Mouse (Mus musculus) limb, embryonic 14.5 days (tissue): ENCODE results near the gene St6galnac5. TPM values are rescaled to one million over a fixed set of nuclear protein-coding genes. Genes with fewer than 3 reads are reported as not detected.

Experiments
- ATAC-seq: fragments of 200-750 bp; cut with Nextera tagmentation; 2 replicates; pipeline ENCODE4 v1.8.0; 2017; ENCODE audit warnings: low read depth, moderate number of reproducible peaks, moderate TSS enrichment; ENCODE audit not compliant: low FRiP score
- DNase-seq: peaks from one replicate; pipeline ENCODE4 v3.0.0-alpha.2; 2015; ENCODE audit warnings: low spot score
- H3K27ac ChIP-seq: fragments of 300-500 bp; sonication (generic); replicated peaks from 2 replicates; pipeline ENCODE4 v1.5.1; 2014; ENCODE audit warnings: low read depth, mild to moderate bottlenecking, low read length, moderate library complexity, mixed read lengths
- H3K27me3 ChIP-seq: fragments of 300-500 bp; sonication (generic); 2 replicates; pipeline ENCODE4 v1.6.1; 2014; ENCODE audit warnings: low read length, mixed read lengths; ENCODE audit not compliant: control insufficient read depth, insufficient read depth
- H3K36me3 ChIP-seq: fragments of 300-500 bp; sonication (generic); 2 replicates; pipeline ENCODE4 v1.6.1; 2014; ENCODE audit warnings: mild to moderate bottlenecking, low read length, moderate library complexity, mixed read lengths; ENCODE audit not compliant: control insufficient read depth, insufficient read depth
- H3K4me1 ChIP-seq: fragments of 300-500 bp; sonication (generic); 2 replicates; pipeline ENCODE4 v1.6.1; 2014; ENCODE audit warnings: antibody characterized with exemption, low read length, mixed read lengths; ENCODE audit not compliant: control insufficient read depth, insufficient read depth
- H3K4me2 ChIP-seq: fragments of 300-500 bp; sonication (generic); replicated peaks from 2 replicates; pipeline ENCODE4 v1.6.1; 2014; ENCODE audit warnings: low read depth, mild to moderate bottlenecking, low read length, moderate library complexity; ENCODE audit not compliant: severe bottlenecking
- H3K4me3 ChIP-seq: fragments of 300-500 bp; sonication (generic); replicated peaks from 2 replicates; pipeline ENCODE4 v1.5.1; 2014; ENCODE audit warnings: low read length
- H3K9ac ChIP-seq: fragments of 300-500 bp; sonication (generic); 2 replicates; pipeline ENCODE4 v1.6.1; 2014; ENCODE audit warnings: mild to moderate bottlenecking, low read depth, low read length, moderate library complexity; ENCODE audit not compliant: severe bottlenecking
- H3K9me3 ChIP-seq: fragments of 300-500 bp; sonication (generic); 2 replicates; pipeline ENCODE4 v1.6.1; 2016; ENCODE audit warnings: low read length; ENCODE audit not compliant: control insufficient read depth
- POLR2A ChIP-seq: fragments of 200-500 bp; IDR thresholded peaks from 2 replicates; pipeline ENCODE4 v1.8.0; 2012; ENCODE audit warnings: inconsistent platforms, mild to moderate bottlenecking, moderate library complexity, borderline replicate concordance; ENCODE audit not compliant: insufficient read depth, insufficient read length; ENCODE audit errors: extremely low read depth
- WGBS: fragments of 180-500 bp; shearing (Covaris S2); extraction: QIAGEN DNeasy Blood & Tissue Kit; methylation state at CpG from one replicate; pipeline ENCODE4 v1.1.7; 2014; 5-methylcytosine and 5-hydroxymethylcytosine counted together
- polyA plus RNA-seq, 2 experiments: library from polyadenylated mRNA; depleted of rRNA in 1 of 2; stranded (reverse) in 1 of 2; unstranded in 1 of 2; fragments of >200 nt; fragmentation: Nextera tagmentation in 1 of 2; extraction: Ambion mirVana in 1 of 2; gene quantifications; 2 replicates each; pipeline versions ENCODE4 v1.2.1 to v1.2.3; 2012 to 2014

St6galnac5 gene
- polyA plus RNA-seq, 2 experiments = 1.2 TPM

- H3K4me1 ChIP-seq = no peaks in the 10 kb centered on the region
- no peaks in the 10 kb centered on the region for H3K36me3 ChIP-seq
- H3K4me3 ChIP-seq = no peak overlapping the region
- no peak overlapping the region for H3K9ac ChIP-seq
- H3K27ac ChIP-seq = no peak overlapping the region
- no peaks in the 10 kb centered on the region for H3K27me3 ChIP-seq
- DNase-seq (no peak), ATAC-seq (no peak; the same call in 1 of the 2 replicates)
- 66% methylated on average over 11 of the region's 11 CpGs for WGBS
- H3K9me3 ChIP-seq = no peaks in the 10 kb centered on the region
- TF ChIP-seq POLR2A = no peak
- no peak overlapping the region for H3K4me2 ChIP-seq
Measured at GRCm38 (mm10) chr3:152958358-152959150, 23.5 kb downstream of the St6galnac5 start.

GRCm38 (mm10) chr3:152956771-152957170 is 25.3 kb downstream of the St6galnac5 start:
- Histone ChIP-seq H3K36me3 (no peaks in the 10 kb centered on the region), H3K27ac (no peak overlapping the region), H3K4me1 (no peaks in the 10 kb centered on the region), H3K27me3 (no peaks in the 10 kb centered on the region), H3K9me3 (no peaks in the 10 kb centered on the region), H3K4me3 (no peak overlapping the region), H3K9ac (no peak overlapping the region), H3K4me2 (no peak overlapping the region)
- no peak for ATAC-seq
- DNase-seq = no peak
- 86% methylated on average over 4 of the region's 4 CpGs for WGBS
- TF ChIP-seq POLR2A = no peak

- DNase-seq (no peak), ATAC-seq (no peak)
- WGBS = 71% methylated on average over 5 of the region's 5 CpGs
- Histone ChIP-seq H3K27me3 (no peaks in the 10 kb centered on the region), H3K9me3 (no peaks in the 10 kb centered on the region), H3K27ac (no peak overlapping the region), H3K4me2 (no peak overlapping the region), H3K4me1 (no peaks in the 10 kb centered on the region), H3K36me3 (no peaks in the 10 kb centered on the region), H3K9ac (no peak overlapping the region), H3K4me3 (no peak overlapping the region)
- no peak for TF ChIP-seq POLR2A
Measured at GRCm38 (mm10) chr3:152956038-152956437, 26.0 kb downstream of the St6galnac5 start.

- ATAC-seq (no peak), DNase-seq (no peak)
- Histone ChIP-seq H3K27me3 (no peaks in the 10 kb centered on the region), H3K4me1 (no peaks in the 10 kb centered on the region), H3K4me2 (no peak overlapping the region), H3K9ac (no peak overlapping the region), H3K9me3 (no peaks in the 10 kb centered on the region), H3K4me3 (no peak overlapping the region), H3K36me3 (no peaks in the 10 kb centered on the region), H3K27ac (no peak overlapping the region)
- WGBS = 81% methylated on average over 11 of the region's 11 CpGs
- no peak for TF ChIP-seq POLR2A
Measured at GRCm38 (mm10) chr3:152951634-152952545, 30.2 kb downstream of the St6galnac5 start.

GRCm38 (mm10) chr3:152950914-152951313 is 31.1 kb downstream of the St6galnac5 start:
- Histone ChIP-seq H3K4me2 (no peak overlapping the region), H3K9me3 (no peaks in the 10 kb centered on the region), H3K9ac (no peak overlapping the region), H3K27ac (no peak overlapping the region), H3K4me1 (no peaks in the 10 kb centered on the region), H3K27me3 (no peaks in the 10 kb centered on the region), H3K36me3 (no peaks in the 10 kb centered on the region), H3K4me3 (no peak overlapping the region)
- 90% methylated on average over 9 of the region's 9 CpGs for WGBS
- DNase-seq (no peak), ATAC-seq (no peak)
- TF ChIP-seq POLR2A = no peak
